Mouse (Mus musculus): Measurements from ENCODE around the gene Uggt1. TPM values are rescaled to one million over a fixed set of nuclear protein-coding genes. Genes with fewer than 3 reads are reported as not detected.

Uggt1 gene
- total RNA-seq, 2 experiments from 2014 or later, result 48.6 to 50.7 TPM

DNA sequence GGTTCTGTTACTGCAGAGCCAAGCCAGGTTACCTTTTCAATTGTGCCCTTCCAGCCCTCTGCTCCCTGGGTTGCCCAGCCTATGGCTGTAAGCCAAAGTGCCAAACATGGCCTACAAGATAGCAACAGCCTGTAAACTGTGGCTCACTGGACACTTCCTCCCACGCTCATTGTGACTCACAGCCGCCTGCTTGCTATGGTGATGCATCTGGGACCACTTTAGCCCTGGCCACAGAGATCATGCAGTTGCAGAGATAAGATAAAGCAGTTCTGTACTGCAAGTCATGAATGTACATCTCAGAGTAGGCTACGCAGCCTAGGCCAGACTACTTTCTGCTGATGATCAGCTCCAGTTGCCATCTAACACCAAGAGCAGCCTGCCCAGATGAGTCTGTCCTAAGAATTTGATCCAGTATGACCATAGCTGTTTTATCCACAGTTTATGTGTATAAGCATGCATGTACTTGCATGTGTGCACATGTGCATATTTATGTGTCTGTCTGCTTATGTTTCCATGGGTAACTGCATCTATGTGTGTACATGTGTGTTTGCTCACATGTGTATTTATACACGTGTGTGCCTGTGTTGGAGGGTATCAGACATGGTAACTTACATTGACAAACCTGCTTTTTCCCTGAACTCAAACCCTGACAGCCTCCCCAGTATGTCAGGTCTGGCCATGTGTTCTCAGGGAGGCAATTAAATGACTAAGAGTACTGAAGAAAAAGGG, 114.0 kb downstream of the Uggt1 start:
- Histone ChIP-seq H3K27ac (no peak overlapping the region), H3K4me3 (no peak overlapping the region)
- intact Hi-C loops (cut with DNase I), result loop anchor here (5.0 to 10.0 kb wide), 5 partner anchors 406 to 1238 kb away; no protein-coding TSS in a partner anchor
- no peak for DNase-seq (ENCODE audit: extremely low spot score in 1 of 2, low spot score in 2 of 2)
- no peak for TF ChIP-seq CTCF (IDR thresholded peaks at IDR 0.05)

DNA sequence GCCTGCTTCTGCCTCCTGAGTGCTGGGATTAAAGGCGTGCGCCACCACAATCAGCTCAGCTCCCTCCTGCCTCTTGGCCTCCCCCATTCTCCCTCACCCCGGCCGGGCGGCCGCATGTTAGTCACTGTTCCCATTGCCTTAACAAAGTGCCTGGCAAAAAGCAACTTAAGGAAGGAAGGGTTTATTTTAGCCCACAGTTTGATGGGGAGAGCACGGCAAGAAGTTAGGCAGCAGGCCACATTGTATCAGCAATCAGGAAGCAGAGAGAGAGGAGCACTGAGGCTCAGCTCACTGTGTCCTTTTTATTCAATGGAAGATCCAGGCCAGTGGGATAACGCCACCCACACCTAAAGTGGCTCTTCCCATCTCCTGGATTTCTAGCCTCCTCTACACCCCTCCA, 114.6 kb downstream of the Uggt1 start:
- intact Hi-C loops (cut with DNase I), result loop anchor here (5.0 to 10.0 kb wide), 5 partner anchors 405 to 1238 kb away; no protein-coding TSS in a partner anchor
- Histone ChIP-seq H3K27ac (no peak overlapping the region), H3K4me3 (no peak overlapping the region)
- no peak for DNase-seq (ENCODE audit: extremely low spot score in 1 of 2, low spot score in 2 of 2)
- no peak for TF ChIP-seq CTCF (IDR thresholded peaks at IDR 0.05)

DNA sequence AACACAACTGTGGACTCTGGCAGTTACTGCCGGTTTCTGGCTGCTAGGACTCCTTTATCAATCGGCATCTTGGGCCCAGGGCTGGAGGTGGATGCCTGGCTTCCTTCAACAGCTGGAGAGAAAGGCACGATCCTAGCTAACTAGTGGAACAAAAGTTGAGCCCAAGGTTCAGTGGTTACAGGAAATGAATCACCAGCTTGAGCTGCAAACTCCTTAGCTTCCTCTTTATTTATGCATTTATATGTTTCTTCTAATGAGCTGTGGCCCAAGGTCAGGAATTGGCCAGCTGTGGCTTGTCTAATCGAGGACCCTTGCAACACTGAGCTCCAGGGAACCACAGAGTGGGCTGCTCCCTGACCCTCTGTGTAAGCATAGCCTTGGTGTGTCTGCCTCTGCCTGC, 115.4 kb downstream of the Uggt1 start:
- H3K27ac ChIP-seq, result no peak overlapping the region
- DNase-seq (ENCODE audit: extremely low spot score in 1 of 2, low spot score in 2 of 2), result no peak
- intact Hi-C loops (cut with DNase I), result no loop called here
- TF ChIP-seq CTCF (IDR thresholded peaks at IDR 0.05), result no peak
- H3K4me3 ChIP-seq, result no peak overlapping the region

DNA sequence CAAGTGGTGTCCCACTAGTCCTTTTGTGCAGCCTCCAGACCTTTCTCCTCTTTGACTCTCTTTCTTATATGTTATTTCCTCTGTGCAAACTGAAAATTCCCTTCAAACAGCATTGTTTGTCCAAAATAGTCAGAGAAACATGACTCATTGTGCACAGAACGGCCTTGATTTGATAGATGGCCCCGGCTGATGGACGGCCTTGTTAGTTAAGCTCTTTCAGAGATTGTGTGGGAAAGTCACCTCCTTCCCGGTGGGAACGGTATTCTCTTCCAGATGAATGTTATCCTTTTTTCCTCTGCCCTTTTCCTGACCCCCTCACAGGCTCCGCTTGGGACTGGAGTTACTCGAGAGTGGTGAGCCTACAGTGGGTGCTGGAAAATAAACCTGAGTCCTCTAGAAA, 119.4 kb downstream of the Uggt1 start:
- no peak for TF ChIP-seq CTCF (IDR thresholded peaks at IDR 0.05)
- no peak overlapping the region for H3K27ac ChIP-seq
- no peak overlapping the region for H3K4me3 ChIP-seq
- intact Hi-C loops (cut with DNase I), result no loop called here
- DNase-seq (ENCODE audit: extremely low spot score in 1 of 2, low spot score in 2 of 2), result no peak

DNA sequence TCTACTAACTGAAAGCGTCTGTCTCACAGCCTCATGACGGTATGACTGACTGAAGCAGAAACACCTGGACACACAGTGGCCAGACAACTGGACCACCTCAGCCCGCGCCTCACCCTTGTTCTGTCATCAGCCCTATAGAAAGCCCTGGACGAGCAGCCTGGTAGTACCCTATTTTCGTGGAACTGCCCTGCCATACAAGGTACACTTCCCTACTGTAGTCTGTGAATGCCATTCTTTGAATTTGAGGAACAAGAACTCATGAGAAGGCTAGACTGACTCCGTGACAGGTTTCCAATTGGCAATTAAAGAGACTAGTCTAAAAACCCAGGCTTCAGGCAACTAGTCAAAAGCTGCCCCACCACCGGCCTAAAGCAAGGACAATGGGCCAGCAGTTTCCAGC, 123.3 kb downstream of the Uggt1 start:
- Histone ChIP-seq H3K4me3 (no peak overlapping the region), H3K27ac (no peak overlapping the region)
- no peak for DNase-seq (ENCODE audit: extremely low spot score in 1 of 2, low spot score in 2 of 2)
- intact Hi-C loops (cut with DNase I), result no loop called here
- TF ChIP-seq CTCF (IDR thresholded peaks at IDR 0.05), result no peak

DNA sequence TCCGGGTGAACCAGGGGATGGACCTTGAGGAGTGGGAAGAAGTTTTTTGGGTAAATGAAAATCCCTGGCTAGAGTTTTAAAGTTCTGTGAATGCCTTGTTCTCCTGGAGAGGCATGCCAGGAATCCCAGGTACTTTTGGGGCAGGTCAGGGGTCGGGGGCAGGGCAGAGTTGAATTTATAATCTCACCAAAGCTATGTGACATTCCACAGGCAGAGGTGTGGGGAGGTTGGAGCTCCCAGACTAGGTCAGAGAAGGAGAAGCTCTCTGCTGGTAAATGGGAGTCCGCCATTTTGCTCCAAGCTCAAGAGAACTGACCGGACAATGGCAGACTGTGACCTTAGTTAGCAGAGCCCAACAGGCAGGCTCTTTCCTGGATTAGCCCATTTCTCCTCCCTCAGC, 125.1 kb downstream of the Uggt1 start:
- intact Hi-C loops (cut with DNase I), result no loop called here
- no peak for TF ChIP-seq CTCF (IDR thresholded peaks at IDR 0.05)
- H3K4me3 ChIP-seq, result no peak overlapping the region
- no peak for DNase-seq (ENCODE audit: extremely low spot score in 1 of 2, low spot score in 2 of 2)
- no peak overlapping the region for H3K27ac ChIP-seq

DNA sequence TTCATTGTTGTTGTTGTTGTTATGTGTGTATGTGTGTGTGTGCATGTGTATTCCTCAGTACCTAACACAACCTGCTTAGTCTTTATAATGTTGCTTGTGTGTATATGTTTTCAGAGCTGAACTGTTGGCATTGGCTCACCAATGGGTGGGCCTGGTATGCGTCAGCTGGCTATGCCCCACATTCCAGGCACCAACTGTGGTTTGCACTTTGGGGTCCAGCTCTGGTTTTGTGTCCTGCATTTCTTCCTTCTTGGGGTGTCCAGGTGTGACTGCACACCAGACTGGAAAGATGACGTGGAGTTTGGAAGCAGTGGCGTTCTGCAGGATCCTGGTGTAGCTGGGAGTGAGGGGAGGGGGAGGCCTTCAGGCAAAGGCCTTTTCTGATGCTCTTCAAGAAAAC, 125.6 kb downstream of the Uggt1 start:
- TF ChIP-seq CTCF (IDR thresholded peaks at IDR 0.05), result no peak
- H3K4me3 ChIP-seq, result no peak overlapping the region
- no peak for DNase-seq (ENCODE audit: extremely low spot score in 1 of 2, low spot score in 2 of 2)
- intact Hi-C loops (cut with DNase I), result no loop called here
- H3K27ac ChIP-seq, result no peak overlapping the region

DNA sequence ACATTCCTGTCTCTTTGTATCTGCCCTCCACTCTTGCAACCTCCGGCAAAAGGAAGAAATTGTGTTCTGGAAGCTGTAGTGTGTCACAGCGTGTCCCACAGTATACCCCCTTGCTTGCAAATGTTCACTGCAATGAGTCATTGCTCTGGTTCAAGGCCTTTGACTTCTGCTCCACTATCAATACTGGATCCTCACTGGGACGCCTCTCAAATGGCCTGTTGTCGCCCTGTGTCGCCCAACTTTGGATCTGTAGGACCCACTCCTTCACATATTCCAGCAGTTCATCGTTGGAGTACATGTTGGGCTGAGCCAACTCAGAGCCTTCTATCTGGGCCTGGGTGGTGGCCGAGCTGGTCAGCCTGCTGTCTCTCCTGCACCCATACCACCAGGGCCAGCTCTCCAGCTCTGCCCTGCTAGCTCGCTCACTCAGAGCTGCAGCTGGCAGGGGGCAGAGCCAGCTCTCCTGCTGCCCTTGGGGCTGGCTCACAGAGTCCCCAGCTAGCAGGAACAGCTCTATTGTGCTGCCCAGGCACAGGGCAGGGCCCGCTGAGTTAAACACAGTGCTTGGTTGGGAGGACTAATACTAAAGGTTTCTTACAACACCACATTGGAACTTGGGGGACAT, 126.3 kb downstream of the Uggt1 start:
- no peak overlapping the region for H3K4me3 ChIP-seq
- no peak for TF ChIP-seq CTCF (IDR thresholded peaks at IDR 0.05)
- intact Hi-C loops (cut with DNase I), result no loop called here
- no peak overlapping the region for H3K27ac ChIP-seq
- DNase-seq (ENCODE audit: extremely low spot score in 1 of 2, low spot score in 2 of 2), result no peak

DNA sequence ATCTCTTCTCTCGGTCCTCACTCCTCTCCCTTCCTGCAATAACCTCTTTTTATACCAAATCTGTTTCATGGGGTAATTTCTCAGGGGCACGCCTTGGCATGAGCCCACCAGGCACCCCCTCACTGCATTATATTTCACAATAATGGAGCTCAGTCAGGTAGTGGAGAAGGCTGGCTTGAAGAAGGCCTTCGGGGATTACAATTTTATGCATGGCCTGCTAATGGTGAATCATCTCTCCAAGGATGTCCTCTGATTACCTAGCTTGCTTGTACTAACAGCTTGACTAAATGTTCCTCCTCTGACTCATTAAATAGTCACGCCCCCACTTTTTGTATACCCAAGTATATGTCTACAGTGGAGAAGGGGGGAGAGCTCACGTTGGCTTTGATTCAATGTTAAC, 128.0 kb downstream of the Uggt1 start:
- intact Hi-C loops (cut with DNase I), result no loop called here
- TF ChIP-seq CTCF (IDR thresholded peaks at IDR 0.05), result no peak

DNA sequence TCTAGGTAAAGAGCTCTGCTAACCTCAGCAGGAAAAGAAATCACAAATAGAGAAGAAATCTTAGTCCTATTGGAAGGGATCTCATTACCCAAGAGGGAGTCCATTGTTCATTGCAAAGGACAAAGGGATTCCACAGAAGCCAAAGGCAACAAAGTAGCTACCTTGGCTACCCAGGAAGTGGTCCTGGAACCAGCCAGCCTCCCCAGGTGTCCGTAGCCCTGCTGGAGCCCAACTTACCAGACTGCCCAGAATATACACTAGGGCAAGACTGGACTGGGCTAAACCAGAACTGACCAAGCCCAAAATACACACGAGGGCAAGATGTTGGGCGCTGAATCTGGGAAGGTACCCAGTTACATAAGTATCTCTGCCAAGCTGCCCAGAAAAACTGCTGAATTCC, 129.7 kb downstream of the Uggt1 start:
- Histone ChIP-seq H3K27ac (no peak overlapping the region), H3K4me3 (no peak overlapping the region)
- no peak for DNase-seq (ENCODE audit: extremely low spot score in 1 of 2, low spot score in 2 of 2)
- intact Hi-C loops (cut with DNase I), result no loop called here
- no peak for TF ChIP-seq CTCF (IDR thresholded peaks at IDR 0.05)

More for the DNA sequence above, 128.0 kb downstream of the Uggt1 start:
- DNase-seq (ENCODE audit: extremely low spot score in 1 of 2, low spot score in 2 of 2), result no peak
- Histone ChIP-seq H3K4me3 (no peak overlapping the region), H3K27ac (no peak overlapping the region)

DNA sequence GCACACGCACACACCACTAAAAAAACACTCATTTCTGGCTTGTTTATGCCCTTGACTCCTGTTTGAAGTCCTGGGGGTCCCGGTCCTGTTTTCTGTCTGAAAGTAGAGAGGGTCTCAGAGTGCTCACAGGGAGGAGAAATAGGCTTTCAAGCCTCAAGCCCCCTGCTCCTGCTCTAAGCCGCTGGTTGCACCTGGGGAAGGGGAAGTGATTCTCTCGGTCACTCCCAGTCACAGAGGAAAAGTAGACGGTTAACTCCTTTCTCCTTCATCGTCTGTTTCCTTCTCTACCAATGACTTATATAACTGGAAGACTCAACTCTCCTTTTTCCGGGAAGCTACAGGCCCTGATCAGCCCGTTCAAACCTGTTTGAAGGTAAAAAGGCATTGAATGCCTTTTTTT, 130.8 kb downstream of the Uggt1 start:
- no peak overlapping the region for H3K4me3 ChIP-seq
- H3K27ac ChIP-seq, result no peak overlapping the region
- TF ChIP-seq CTCF (IDR thresholded peaks at IDR 0.05), result no peak
- no peak for DNase-seq (ENCODE audit: extremely low spot score in 1 of 2, low spot score in 2 of 2)
- intact Hi-C loops (cut with DNase I), result no loop called here

DNA sequence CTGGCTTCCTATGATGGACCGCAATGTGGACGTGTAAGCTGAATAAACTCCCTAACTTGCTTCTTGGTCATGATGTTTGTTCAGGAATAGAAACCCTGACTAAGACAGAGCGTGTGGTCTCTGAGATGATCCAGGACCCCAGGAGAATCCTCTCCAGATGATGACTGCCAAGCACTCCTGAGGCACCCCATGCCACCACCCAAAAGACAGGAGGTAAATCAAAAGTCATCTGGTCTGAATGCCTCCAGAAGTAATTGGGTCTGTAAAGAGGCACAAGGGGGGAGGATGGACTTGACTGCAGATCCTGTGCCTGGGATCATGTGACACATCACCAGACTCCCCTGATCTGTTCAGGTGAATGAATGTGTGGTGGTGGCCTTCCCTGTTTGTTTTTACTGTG, 131.9 kb downstream of the Uggt1 start:
- Histone ChIP-seq H3K4me3 (no peak overlapping the region), H3K27ac (no peak overlapping the region)
- no peak for TF ChIP-seq CTCF (IDR thresholded peaks at IDR 0.05)
- intact Hi-C loops (cut with DNase I), result no loop called here
- DNase-seq (ENCODE audit: extremely low spot score in 1 of 2, low spot score in 2 of 2), result no peak

DNA sequence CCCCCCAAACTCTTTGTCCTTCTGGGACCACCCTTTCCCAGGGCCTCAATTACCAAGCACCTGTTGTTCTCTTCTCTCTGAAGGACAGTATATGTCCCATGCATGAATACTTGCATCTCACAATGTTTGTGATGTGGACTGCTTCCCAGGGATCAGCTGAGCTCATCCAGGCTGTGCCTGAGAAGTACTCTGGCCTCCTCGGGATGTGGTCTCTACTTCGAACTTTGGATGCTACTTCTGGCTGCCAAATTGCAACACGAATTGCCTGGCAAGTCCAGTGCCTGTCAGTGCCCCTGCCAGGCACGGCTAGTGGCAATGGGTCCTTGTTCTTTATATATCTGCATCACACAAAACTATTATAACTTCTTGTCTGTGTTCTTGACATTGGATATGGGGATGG, 134.5 kb downstream of the Uggt1 start:
- Histone ChIP-seq H3K4me3 (no peak overlapping the region), H3K27ac (no peak overlapping the region)
- DNase-seq (ENCODE audit: extremely low spot score in 1 of 2, low spot score in 2 of 2), result no peak
- intact Hi-C loops (cut with DNase I), result no loop called here
- TF ChIP-seq CTCF (IDR thresholded peaks at IDR 0.05), result no peak
